In genomic region chr3:130129635-130130206, GRCm38 (mm10) we compare ENCODE assay signal across 10 mouse cellular contexts. TPM values are rescaled to one million over a fixed set of nuclear protein-coding genes. Genes with fewer than 3 reads are reported as not detected.
DNase-seq lines count a peak whose midpoint lies in the region; ATAC-seq lines count a peak whose summit lies in the region.
"Had no signal": no experiment of that assay in that cellular context is flagged by ENCODE, and none has a peak within 500 bp of the region (broad histone marks: within the 10 kb centered on the region; RNA-seq: fewer than 3 reads in every experiment).

No protein-coding gene starts in this region.

- no peak overlapping the region for H3K4me3 ChIP-seq in hindbrain, embryonic 10.5 days
- no peak overlapping the region for H3K4me3 ChIP-seq in hindbrain, embryonic 12.5 days

- H3K4me1 ChIP-seq in hindbrain, embryonic 10.5 days (replicated peaks): no peaks in the 10 kb centered on the region
- peaks cover 3% of the 10 kb centered on the region; the same call in 1 of the 2 replicates for H3K4me1 ChIP-seq in hindbrain, embryonic 12.5 days

- WGBS in hindbrain, embryonic 10.5 days: 64% methylated on average over 10 of the region's 10 CpGs
- 67% methylated on average over 10 of the region's 10 CpGs for WGBS in hindbrain, embryonic 12.5 days

- no peak overlapping the region for H3K27ac ChIP-seq in hindbrain, embryonic 10.5 days
- no peak overlapping the region for H3K27ac ChIP-seq in hindbrain, embryonic 12.5 days

- peak; percentile 7 for DNase-seq in hindbrain, embryonic 10.5 days (ENCODE audit: low spot score)
- peak; percentile 14 for DNase-seq in lung, postnatal 10 days
- DNase-seq in lung, adult 18-20 months: no peak
- peak; percentile 54 for DNase-seq in embryo, embryonic 11 days
- DNase-seq in mesoderm, embryonic 11.5 days (ENCODE audit: low read depth, low spot score): peak; percentile 46
- no peak for DNase-seq in left cerebral cortex, adult 11 months (ENCODE audit: low spot score)
- no peak for DNase-seq in frontal cortex, postnatal 36 days (ENCODE audit: low spot score in 2 of 2)
- DNase-seq: cerebellum, adult 8-10 months; heart, postnatal 36 days had no signal

- no peaks in the 10 kb centered on the region for H3K9me3 ChIP-seq in hindbrain, embryonic 10.5 days
- no peaks in the 10 kb centered on the region for H3K9me3 ChIP-seq in hindbrain, embryonic 12.5 days (replicated peaks)

- no peak for ATAC-seq in hindbrain, embryonic 12.5 days (ENCODE audit: low FRiP score)

- no peak overlapping the region for H3K4me2 ChIP-seq in hindbrain, embryonic 12.5 days (replicated peaks)

- no peak overlapping the region for H3K9ac ChIP-seq in hindbrain, embryonic 12.5 days

- no peaks in the 10 kb centered on the region for H3K27me3 ChIP-seq in hindbrain, embryonic 10.5 days (ENCODE audit: insufficient read depth, poor library complexity, severe bottlenecking)
- H3K27me3 ChIP-seq in hindbrain, embryonic 12.5 days: no peaks in the 10 kb centered on the region

- H3K36me3 ChIP-seq in hindbrain, embryonic 10.5 days: no peaks in the 10 kb centered on the region
- no peaks in the 10 kb centered on the region for H3K36me3 ChIP-seq in hindbrain, embryonic 12.5 days

RNA-seq across cellular contexts. Expression of gene Col25a1, which starts 1.6 kb away (rescaled TPM):
- 3.6 and 5.2 TPM in 2 replicates for polyA plus RNA-seq in hindbrain, embryonic 10.5 days (2016; fragmentation: Nextera tagmentation; extraction: Ambion mirVana)
- 10.0 and 11.8 TPM in 2 replicates for polyA plus RNA-seq in hindbrain, embryonic 12.5 days (2016; fragmentation: Nextera tagmentation; extraction: Ambion mirVana)

Comparison
In these comparisons a context has a peak if more than half of its experiments do, and no peak if none do; other contexts are left out.
1. DNase-seq: peak in hindbrain, embryonic 10.5 days (single experiment), lung, postnatal 10 days (single experiment), embryo, embryonic 11 days (single experiment) and mesoderm, embryonic 11.5 days (single experiment); none in lung, adult 18-20 months (0 of 2), left cerebral cortex, adult 11 months (single experiment) and frontal cortex, postnatal 36 days (0 of 2).